Comparison of ENCODE assay signal across 21 mouse cellular contexts in the genomic region with DNA sequence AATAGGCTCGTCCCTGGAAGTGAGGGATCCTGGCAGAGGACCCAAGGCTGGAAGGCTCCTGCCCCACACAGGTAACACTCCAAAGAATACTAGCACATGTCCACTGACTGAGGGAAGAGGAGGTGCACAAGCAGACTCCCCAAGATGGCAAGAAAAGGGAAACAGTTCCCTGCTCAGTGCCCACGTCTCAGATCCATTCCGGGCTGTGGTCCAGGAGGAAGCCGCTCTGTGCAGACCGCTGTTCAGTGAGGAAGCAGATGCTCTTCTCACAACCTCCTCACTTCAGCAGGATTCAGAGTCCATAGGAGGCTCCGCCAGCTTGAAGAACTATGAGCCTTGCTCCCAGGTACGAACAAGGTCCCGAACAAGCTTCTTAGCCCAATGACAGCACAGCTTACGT. TPM values are rescaled to one million over a fixed set of nuclear protein-coding genes. Genes with fewer than 3 reads are reported as not detected.
DNase-seq lines count a peak whose midpoint lies in the region; ATAC-seq and TF ChIP-seq lines count a peak whose summit lies in the region.
"Had no signal": no experiment of that assay in that cellular context is flagged by ENCODE, and none has a peak within 500 bp of the region (broad histone marks: within the 10 kb centered on the region; RNA-seq: fewer than 3 reads in every experiment).

No protein-coding gene starts in this region.

- H3K27ac ChIP-seq in layer of hippocampus, adult 2 months, result no peak overlapping the region; the same call in 1 of the 2 replicates
- H3K27ac ChIP-seq: hindbrain, embryonic 14.5 days; neural tube, embryonic 13.5 days had no signal

- DNase-seq in frontal cortex, postnatal 10 days (ENCODE audit: low spot score in 2 of 2), result no peak
- DNase-seq in layer of hippocampus, adult 2 months (ENCODE audit: low spot score in 2 of 2), result peak; percentile 54 to 74
- peak; percentile 56 to 57 for DNase-seq in left cerebral cortex, postnatal 10 days (ENCODE audit: extremely low spot score in 1 of 2, low spot score in 2 of 2)
- DNase-seq in right cerebral cortex, postnatal 36 days (ENCODE audit: low spot score in 2 of 2), result peak; percentile 71 to 80
- no peak for DNase-seq in thymus, postnatal 14 days
- DNase-seq in lung, postnatal 10 days, result no peak
- DNase-seq: cerebellum, adult 9-11 months; gastrocnemius, postnatal 25 days; heart, postnatal 14 days; lung, adult 18-20 months; lung, postnatal 36 days had no signal

- TF ChIP-seq CTCF in layer of hippocampus, adult 2 months (conservative IDR thresholded peaks at IDR 0.05), result no peak

- intact Hi-C loops in left cerebral cortex, postnatal 10 days (cut with DNase I), result no loop called here

- ATAC-seq in frontal cortex, adult (ENCODE audit: low TSS enrichment), result peak; percentile 97
- ATAC-seq in inflammation-experienced regulatory T-cells, adult 6 months, result no peak
- ATAC-seq: forebrain, embryonic 14.5 days; intestine, embryonic 16.5 days had no signal

- no peak overlapping the region for H3K4me3 ChIP-seq in layer of hippocampus, adult 2 months
- H3K4me3 ChIP-seq: neural tube, embryonic 13.5 days had no signal

RNA-seq across cellular contexts. Expression of gene Nodal, which starts 13.6 kb away (rescaled TPM):
- total RNA-seq in layer of hippocampus, adult 2 months (2021), result under 1 TPM; 0.23 to 0.27 TPM
- total RNA-seq in left cerebral cortex, postnatal 10 days (2021), result under 1 TPM; 0.15 to 0.39 TPM
- polyA plus RNA-seq in inflammation-experienced regulatory T-cells, adult 6 months (2017; shearing (Covaris generic)), result under 1 TPM in 2 of 3 experiments, not detected in 1; 0.21 to 0.45 TPM
- total RNA-seq: adrenal gland, adult 18-20 months; gastrocnemius, postnatal 25 days; MEL had no signal
- polyA plus RNA-seq: forebrain, embryonic 14.5 days; heart, embryonic 11.5 days; neural tube, embryonic 13.5 days; stomach, embryonic 14.5 days had no signal

RNA-seq across cellular contexts. Expression of gene Eif4ebp2, which starts 21.1 kb away (rescaled TPM):
- total RNA-seq in layer of hippocampus, adult 2 months (2021), result 10 to 100 TPM; 47.6 to 57.0 TPM
- total RNA-seq in left cerebral cortex, postnatal 10 days (2021), result 10 to 100 TPM; 42.1 to 46.1 TPM
- 10 to 100 TPM; 19.5 to 27.5 (median 24.2) TPM for polyA plus RNA-seq in inflammation-experienced regulatory T-cells, adult 6 months (2017; shearing (Covaris generic))

RNA-seq across cellular contexts. Expression of gene Lrrc20, which starts 44.2 kb away (rescaled TPM):
- 10 to 100 TPM; 21.4 to 24.4 TPM for total RNA-seq in layer of hippocampus, adult 2 months (2021)
- total RNA-seq in left cerebral cortex, postnatal 10 days (2021), result 10 to 100 TPM; 13.2 to 15.0 TPM
- 1 to 10 TPM; 5.4 to 6.0 (median 5.8) TPM for polyA plus RNA-seq in inflammation-experienced regulatory T-cells, adult 6 months (2017; shearing (Covaris generic))

RNA-seq across cellular contexts. Expression of gene Pald1, which starts 48.0 kb away (rescaled TPM):
- total RNA-seq in layer of hippocampus, adult 2 months (2021), result 10 to 100 TPM; 15.2 to 16.3 TPM
- total RNA-seq in left cerebral cortex, postnatal 10 days (2021), result 10 to 100 TPM; 17.6 to 18.8 TPM
- 1 to 10 TPM in 1 of 3 experiments, not detected in 2; 1.0 TPM for polyA plus RNA-seq in inflammation-experienced regulatory T-cells, adult 6 months (2017; shearing (Covaris generic))

Comparison
In these comparisons a context has a peak if more than half of its experiments do, and no peak if none do; other contexts are left out.
1. DNase-seq: peak in layer of hippocampus, adult 2 months (2 of 2), left cerebral cortex, postnatal 10 days (2 of 2) and right cerebral cortex, postnatal 36 days (2 of 2); none in frontal cortex, postnatal 10 days (0 of 2), thymus, postnatal 14 days (single experiment) and lung, postnatal 10 days (single experiment).